ENCODE assay signal across 8 mouse cellular contexts in the genomic region with DNA sequence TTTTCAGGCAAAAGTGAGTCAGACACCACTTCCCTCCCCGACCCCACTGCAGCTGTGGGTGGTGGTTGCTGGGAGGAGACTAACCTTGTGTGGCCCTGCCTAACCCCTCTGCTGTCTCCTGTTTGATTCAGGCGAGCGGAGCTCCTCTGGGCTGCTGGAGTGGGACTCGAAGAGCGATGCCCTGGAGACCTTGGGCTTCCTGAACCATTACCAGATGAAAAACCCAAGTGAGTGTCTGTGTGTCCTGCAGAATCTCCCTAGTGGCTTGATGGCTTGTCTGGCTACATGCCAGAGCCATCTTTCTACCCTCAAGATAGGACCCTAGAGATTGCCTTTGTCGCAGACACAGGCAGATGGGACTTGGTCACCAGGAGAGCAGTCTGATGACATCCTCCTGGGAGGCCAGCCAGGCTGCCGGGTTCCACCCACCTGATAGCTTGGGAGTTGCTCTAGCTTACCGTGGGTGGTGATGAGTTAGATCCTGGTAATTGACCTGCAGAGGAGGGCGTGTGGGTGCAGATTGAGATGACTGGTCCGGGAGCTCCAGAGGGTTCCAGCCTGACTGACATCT. TPM values are rescaled to one million over a fixed set of nuclear protein-coding genes. Genes with fewer than 3 reads are reported as not detected.
A peak's percentile ranks its signal among the peaks of the same experiment; 100 is the strongest.
DNase-seq lines count a peak whose midpoint lies in the region; ATAC-seq lines count a peak whose summit lies in the region.

No protein-coding gene starts in this region.

- no peak for ATAC-seq in kidney, embryonic 16.5 days (ENCODE audit: low FRiP score, low TSS enrichment)
- no peak for ATAC-seq in neural tube, embryonic 14.5 days (ENCODE audit: low read depth)
- ATAC-seq in granulocyte monocyte progenitor cell, adult 5-6 weeks (replicated peaks; ENCODE audit: poor library complexity, severe bottlenecking), result no peak

- peaks cover 62% of the 10 kb centered on the region for H3K36me3 ChIP-seq in kidney, embryonic 16.5 days (ENCODE audit: insufficient read depth, low read length)
- H3K36me3 ChIP-seq in neural tube, embryonic 14.5 days (ENCODE audit: control insufficient read depth, insufficient read depth, low read length), result peaks cover 59% of the 10 kb centered on the region

- DNase-seq in cerebellum, adult 11-12 months, result peak; percentile 80
- no peak for DNase-seq in cerebellum, postnatal 4 days (ENCODE audit: low spot score in 2 of 2)
- DNase-seq in retina, postnatal 1 day, result peak; percentile 34
- no peak for DNase-seq in retina, embryonic 14.5 days (ENCODE audit: low spot score)
- DNase-seq in gastrocnemius, adult 8-10 months (ENCODE audit: low spot score in 2 of 2), result peak; percentile 40 to 48

- H3K9ac ChIP-seq in kidney, embryonic 16.5 days (replicated peaks; ENCODE audit: low read length), result no peak overlapping the region; the same call in 1 of the 2 replicates
- H3K9ac ChIP-seq in neural tube, embryonic 14.5 days (replicated peaks; ENCODE audit: low read depth, low read length), result no peak overlapping the region

- H3K4me2 ChIP-seq in kidney, embryonic 16.5 days (replicated peaks; ENCODE audit: low read depth, low read length), result no peak overlapping the region
- no peak overlapping the region for H3K4me2 ChIP-seq in neural tube, embryonic 14.5 days (ENCODE audit: low read depth, low read length)

- no peaks in the 10 kb centered on the region for H3K9me3 ChIP-seq in kidney, embryonic 16.5 days (ENCODE audit: low read length)
- no peaks in the 10 kb centered on the region for H3K9me3 ChIP-seq in neural tube, embryonic 14.5 days (ENCODE audit: control insufficient read depth, low read length)

- H3K27ac ChIP-seq in kidney, embryonic 16.5 days (ENCODE audit: low read length), result peak overlapping the region; percentile 12; the same call in 1 of the 2 replicates
- peak overlapping the region; percentile 52 for H3K27ac ChIP-seq in neural tube, embryonic 14.5 days (ENCODE audit: low read depth, low read length)

- H3K4me1 ChIP-seq in kidney, embryonic 16.5 days (ENCODE audit: insufficient read depth, low read length), result peaks cover 33% of the 10 kb centered on the region
- H3K4me1 ChIP-seq in neural tube, embryonic 14.5 days (ENCODE audit: control insufficient read depth, insufficient read depth, low read length), result peaks cover 13% of the 10 kb centered on the region; the same call in 1 of the 2 replicates

- WGBS in kidney, embryonic 16.5 days, result 69% methylated on average over 10 of the region's 10 CpGs
- 52% methylated on average over 10 of the region's 10 CpGs for WGBS in neural tube, embryonic 14.5 days

- H3K4me3 ChIP-seq in kidney, embryonic 16.5 days (ENCODE audit: low read length), result no peak overlapping the region
- no peak overlapping the region for H3K4me3 ChIP-seq in neural tube, embryonic 14.5 days (ENCODE audit: low read depth, low read length)

- no peaks in the 10 kb centered on the region for H3K27me3 ChIP-seq in kidney, embryonic 16.5 days (ENCODE audit: insufficient read depth, low read length)
- no peaks in the 10 kb centered on the region for H3K27me3 ChIP-seq in neural tube, embryonic 14.5 days (ENCODE audit: control insufficient read depth, insufficient read depth, low read length)

RNA-seq across cellular contexts. Expression of gene Ech1, which starts 3.7 kb away (rescaled TPM):
- total RNA-seq in gastrocnemius, adult 8-10 months (2022), result 100 to 1,000 TPM; 222 to 343 (median 237) TPM
- polyA plus RNA-seq in kidney, embryonic 16.5 days (2015; fragmentation: Nextera tagmentation; extraction: Ambion mirVana), result 198 and 214 TPM in 2 replicates
- polyA plus RNA-seq in neural tube, embryonic 14.5 days (2014; fragmentation: Nextera tagmentation; extraction: Ambion mirVana), result 74.5 and 94.4 TPM in 2 replicates
- total RNA-seq in granulocyte monocyte progenitor cell, adult 5-6 weeks (2014; fragmentation: Nextera tagmentation), result 125 and 134 TPM in 2 replicates
- total RNA-seq in granulocyte monocyte progenitor cell, adult 5-6 weeks (2017), result 76.3 and 99.3 TPM in 2 replicates

RNA-seq across cellular contexts. Expression of gene Lgals4, which starts 12.3 kb away (rescaled TPM):
- total RNA-seq in gastrocnemius, adult 8-10 months (2022), result 1 to 10 TPM in 3 of 4 experiments, under 1 TPM in 1; 0.58 to 1.6 (median 1.4) TPM
- 10.8 and 12.8 TPM in 2 replicates for polyA plus RNA-seq in kidney, embryonic 16.5 days (2015; fragmentation: Nextera tagmentation; extraction: Ambion mirVana)
- 3.4 and 4.1 TPM in 2 replicates for polyA plus RNA-seq in neural tube, embryonic 14.5 days (2014; fragmentation: Nextera tagmentation; extraction: Ambion mirVana)
- 20.5 and 20.8 TPM in 2 replicates for total RNA-seq in granulocyte monocyte progenitor cell, adult 5-6 weeks (2014; fragmentation: Nextera tagmentation)
- total RNA-seq in granulocyte monocyte progenitor cell, adult 5-6 weeks (2017), result 3.9 and 6.6 TPM in 2 replicates

RNA-seq across cellular contexts. Expression of gene Hnrnpl, which starts 13.0 kb away (rescaled TPM):
- total RNA-seq in gastrocnemius, adult 8-10 months (2022), result 100 to 1,000 TPM; 105 to 116 (median 109) TPM
- 204 and 224 TPM in 2 replicates for polyA plus RNA-seq in kidney, embryonic 16.5 days (2015; fragmentation: Nextera tagmentation; extraction: Ambion mirVana)
- 158 and 160 TPM in 2 replicates for polyA plus RNA-seq in neural tube, embryonic 14.5 days (2014; fragmentation: Nextera tagmentation; extraction: Ambion mirVana)
- 466 and 510 TPM in 2 replicates for total RNA-seq in granulocyte monocyte progenitor cell, adult 5-6 weeks (2014; fragmentation: Nextera tagmentation)
- 276 and 296 TPM in 2 replicates for total RNA-seq in granulocyte monocyte progenitor cell, adult 5-6 weeks (2017)

RNA-seq across cellular contexts. Expression of gene Rinl, which starts 32.6 kb away (rescaled TPM):
- under 1 TPM in 3 of 4 experiments, not detected in 1; 0.27 to 0.70 (median 0.56) TPM for total RNA-seq in gastrocnemius, adult 8-10 months (2022)
- 7.0 and 7.7 TPM in 2 replicates for polyA plus RNA-seq in kidney, embryonic 16.5 days (2015; fragmentation: Nextera tagmentation; extraction: Ambion mirVana)
- polyA plus RNA-seq in neural tube, embryonic 14.5 days (2014; fragmentation: Nextera tagmentation; extraction: Ambion mirVana), result 1.6 TPM in 2 replicates
- total RNA-seq in granulocyte monocyte progenitor cell, adult 5-6 weeks (2014; fragmentation: Nextera tagmentation), result 67.9 and 72.3 TPM in 2 replicates
- 55.9 and 75.5 TPM in 2 replicates for total RNA-seq in granulocyte monocyte progenitor cell, adult 5-6 weeks (2017)

RNA-seq across cellular contexts. Expression of gene Lgals7, which starts 42.3 kb away (rescaled TPM):
- total RNA-seq in gastrocnemius, adult 8-10 months (2022), result not detected
- 1.3 and 2.3 TPM in 2 replicates for polyA plus RNA-seq in kidney, embryonic 16.5 days (2015; fragmentation: Nextera tagmentation; extraction: Ambion mirVana)
- polyA plus RNA-seq in neural tube, embryonic 14.5 days (2014; fragmentation: Nextera tagmentation; extraction: Ambion mirVana), result 1.8 and 2.6 TPM in 2 replicates
- not detected in 2 replicates for total RNA-seq in granulocyte monocyte progenitor cell, adult 5-6 weeks (2014; fragmentation: Nextera tagmentation)
- not detected in 2 replicates for total RNA-seq in granulocyte monocyte progenitor cell, adult 5-6 weeks (2017)

Comparison
In these comparisons a context has a peak if more than half of its experiments do, and no peak if none do; other contexts are left out.
1. DNase-seq: peak in cerebellum, adult 11-12 months (single experiment), retina, postnatal 1 day (single experiment) and gastrocnemius, adult 8-10 months (2 of 2); none in cerebellum, postnatal 4 days (0 of 2) and retina, embryonic 14.5 days (single experiment).